Mouse (Mus musculus): Measurements from ENCODE around the gene Exoc6. TPM values are rescaled to one million over a fixed set of nuclear protein-coding genes. Genes with fewer than 3 reads are reported as not detected.

The Exoc6 gene
- total RNA-seq, 2 experiments from 2014 or later: 40.6 to 41.3 TPM

DNA sequence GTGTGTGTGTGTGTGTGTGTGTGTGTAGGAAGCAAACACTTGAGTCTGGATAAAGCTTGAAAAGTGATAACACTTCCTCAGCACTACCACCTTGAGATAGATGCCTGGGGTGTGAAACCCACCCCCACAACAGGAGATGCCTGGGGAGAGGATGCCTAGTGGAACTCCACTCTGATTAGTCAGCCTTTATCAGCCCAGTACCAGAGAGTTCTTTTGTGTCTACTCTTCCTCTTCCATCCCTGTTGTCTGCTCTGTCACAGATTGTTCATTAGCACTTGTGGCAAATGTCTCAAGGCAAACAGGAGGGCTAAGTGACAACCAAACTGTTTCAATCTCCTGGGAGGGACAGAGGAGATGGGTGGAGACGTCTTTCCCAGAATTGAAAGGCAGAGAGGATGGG lies 168.9 kb downstream of the Exoc6 start:
- DNase-seq (ENCODE audit: low spot score in 2 of 2): no peak

DNA sequence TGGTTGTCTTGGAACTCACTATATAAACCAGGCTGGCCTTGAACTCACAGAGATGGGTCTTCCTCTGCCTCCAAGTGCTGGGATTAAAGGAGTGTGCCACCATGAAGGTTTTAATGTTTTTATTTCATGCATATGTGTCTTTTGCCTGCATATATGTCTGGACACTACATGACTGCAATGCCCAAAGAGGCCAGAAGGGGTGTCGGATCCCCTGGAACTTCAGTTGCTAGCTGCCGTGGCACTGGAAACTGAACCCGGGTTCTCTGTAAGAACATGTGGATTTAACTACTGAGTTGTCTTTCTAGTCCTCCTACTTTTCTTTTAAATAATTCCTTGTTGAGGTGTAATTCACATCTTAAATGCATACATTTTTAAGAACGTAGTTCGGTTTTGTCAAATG lies 174.4 kb downstream of the Exoc6 start:
- no peak for DNase-seq (ENCODE audit: low spot score in 2 of 2)

DNA sequence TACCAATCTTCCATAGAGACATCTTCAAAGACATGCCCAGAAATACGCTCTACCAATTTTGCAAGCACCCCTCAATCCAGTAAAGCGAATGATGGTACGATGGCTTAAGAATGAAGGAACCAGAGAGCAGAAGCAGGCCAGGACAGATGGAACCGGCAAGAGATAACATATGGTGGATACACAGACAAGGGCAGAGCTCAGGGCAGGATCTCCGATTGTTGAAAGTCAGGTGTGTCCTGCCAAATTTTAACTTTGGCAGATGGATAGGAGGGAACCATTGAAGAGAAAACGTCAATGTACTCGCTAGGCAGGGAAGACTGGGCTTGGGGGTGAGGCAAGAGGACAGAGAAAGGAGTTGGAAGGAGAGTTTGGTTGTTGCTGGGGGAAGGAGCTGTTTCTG lies 176.4 kb downstream of the Exoc6 start:
- DNase-seq (ENCODE audit: low spot score in 2 of 2): no peak

DNA sequence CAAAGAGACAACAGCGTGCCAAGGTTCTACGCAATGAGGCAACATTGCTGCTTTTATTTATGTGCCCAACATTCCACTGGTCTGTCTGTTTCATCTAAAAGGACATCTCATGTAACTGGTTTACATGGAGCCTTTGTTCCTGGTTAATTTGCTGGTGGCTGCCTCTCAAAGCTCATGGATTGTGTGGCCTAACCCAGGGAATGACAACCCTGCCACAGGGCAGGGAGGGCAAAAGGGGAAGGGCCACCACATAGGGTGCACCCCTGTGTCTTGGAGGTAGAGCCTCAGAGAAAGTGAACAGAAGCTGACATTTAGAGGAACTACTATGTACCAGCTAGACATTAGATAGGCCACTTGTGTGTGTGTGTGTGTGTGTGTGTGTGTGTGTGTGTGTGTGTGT lies 177.1 kb downstream of the Exoc6 start:
- no peak for DNase-seq (ENCODE audit: low spot score in 2 of 2)

Other genes starting within 250 kb of the Exoc6 start
- gene Ide, start 212.6 kb upstream of the Exoc6 start, total RNA-seq (2021): 10 to 100 TPM; 55.4 to 58.1 TPM
- under 1 TPM; 0.45 to 0.53 TPM for gene Kif11, start 174.0 kb upstream of the Exoc6 start, total RNA-seq (2021)
- gene Hhex, start 115.6 kb upstream of the Exoc6 start, total RNA-seq (2021): 1 to 10 TPM; 1.7 to 2.0 TPM
- gene Cyp26c1, start 135.2 kb downstream of the Exoc6 start, total RNA-seq (2021): not detected
- not detected for gene Cyp26a1, start 147.4 kb downstream of the Exoc6 start, total RNA-seq (2021)

Measured in left cerebral cortex, adult 18-20 months (tissue).